Mouse (Mus musculus) G1E (cell line): ENCODE measurements around the gene Olfr1352.

Source experiments
- CTCF ChIP-seq: IDR thresholded peaks from 2 replicates; pipeline ENCODE4 v1.5.1; 2012; ENCODE audit warnings: low read depth, low read length, inconsistent platforms, mixed read lengths
- TAL1 ChIP-seq: conservative IDR thresholded peaks from 2 replicates; pipeline ENCODE4 v1.6.1; 2012; ENCODE audit warnings: low read depth, low read length, inconsistent platforms, mixed read lengths

GRCm38 (mm10) chr10:79012172-79012571 is 31.3 kb downstream of the Olfr1352 start, which contains the start of gene Olfr1351:
- TF ChIP-seq CTCF (no peak), TAL1 (no peak)
